In genomic region chr19:24178086-24178485, GRCm38 (mm10) we compare ENCODE assay signal across 19 mouse cellular contexts.
DNase-seq lines count a peak whose midpoint lies in the region.
"Had no signal": no experiment of that assay in that cellular context is flagged by ENCODE, and none has a peak within 500 bp of the region (broad histone marks: within the 10 kb centered on the region; RNA-seq: fewer than 3 reads in every experiment).

No protein-coding gene starts in this region.

- DNase-seq in ES-CJ7 (ENCODE audit: low read depth, low spot score) (peak; percentile 37), R1 (ENCODE audit: low read depth, low spot score) (peak; percentile 74), ZHBTc4 (ENCODE audit: low read depth, low spot score) (peak; percentile 51)
- no peak for DNase-seq in urinary bladder, adult 18-20 months (ENCODE audit: low spot score in 2 of 2)
- no peak for DNase-seq in retina, embryonic 14.5 days (ENCODE audit: low spot score)
- no peak for DNase-seq in frontal cortex, postnatal 10 days (ENCODE audit: low spot score in 2 of 2)
- DNase-seq: adrenal gland, adult 2 months; adrenal gland, adult 8-10 months; adrenal gland, postnatal 10 days; adrenal gland, postnatal 14 days; adrenal gland, postnatal 25 days; adrenal gland, postnatal 36 days; B cell, adult 2 months; cerebellum, adult 11 months; cerebellum, adult 11-12 months; cerebellum, adult 18-20 months; cerebellum, adult 2 months; cerebellum, adult 8-10 months; cerebellum, adult 9-10 months had no signal

Comparison
In these comparisons a context has a peak if more than half of its experiments do, and no peak if none do; other contexts are left out.
1. DNase-seq: peak in ES-CJ7 (single experiment), R1 (single experiment) and ZHBTc4 (single experiment); none in urinary bladder, adult 18-20 months (0 of 2), retina, embryonic 14.5 days (single experiment) and frontal cortex, postnatal 10 days (0 of 2).